In the genomic region with DNA sequence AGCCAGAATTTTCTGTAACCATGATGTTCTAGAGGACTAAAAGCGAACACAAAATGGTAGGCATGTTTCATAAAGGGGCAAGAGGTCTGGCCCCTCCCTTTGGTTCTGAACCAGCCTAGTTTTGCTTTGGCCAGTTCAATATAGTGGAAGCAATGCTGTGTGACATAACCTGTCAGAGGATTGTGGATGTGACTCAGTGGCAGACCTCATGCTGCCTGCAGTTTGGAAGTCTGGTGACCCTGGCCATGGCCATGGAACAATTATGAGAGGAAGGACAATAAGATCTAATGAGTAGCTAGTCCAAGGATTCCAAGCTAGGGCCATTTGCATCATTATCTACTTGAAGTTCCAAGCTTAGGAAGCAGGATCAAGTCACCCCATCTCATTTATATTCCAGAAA, we compare ENCODE assay signal across 12 mouse cellular contexts. TPM values are rescaled to one million over a fixed set of nuclear protein-coding genes. Genes with fewer than 3 reads are reported as not detected.
DNase-seq lines count a peak whose midpoint lies in the region; ATAC-seq and TF ChIP-seq lines count a peak whose summit lies in the region.
"Had no signal": no experiment of that assay in that cellular context is flagged by ENCODE, and none has a peak within 500 bp of the region (broad histone marks: within the 10 kb centered on the region; RNA-seq: fewer than 3 reads in every experiment).

No protein-coding gene starts in this region.

- no peak for DNase-seq in forebrain, embryonic 10.5 days (ENCODE audit: extremely low spot score, low spot score)
- no peak for DNase-seq in midbrain, postnatal 0 days (ENCODE audit: low spot score)
- DNase-seq in kidney, postnatal 25 days: no peak

- no peak for TF ChIP-seq CTCF in midbrain, postnatal 0 days (IDR thresholded peaks at IDR 0.05)

- H3K4me2 ChIP-seq in forebrain, embryonic 13.5 days: no peak overlapping the region
- no peak overlapping the region for H3K4me2 ChIP-seq in midbrain, embryonic 12.5 days (replicated peaks)
- H3K4me2 ChIP-seq in midbrain, postnatal 0 days (ENCODE audit: low read depth, low read length, poor library complexity, severe bottlenecking): no peak overlapping the region
- no peak overlapping the region for H3K4me2 ChIP-seq in hindbrain, embryonic 12.5 days (replicated peaks)
- no peak overlapping the region for H3K4me2 ChIP-seq in midbrain, embryonic 16.5 days (ENCODE audit: low read length)
- H3K4me2 ChIP-seq: embryonic facial prominence, embryonic 15.5 days; hindbrain, embryonic 15.5 days; liver, embryonic 15.5 days had no signal

- H3K4me3 ChIP-seq in forebrain, embryonic 13.5 days: no peak overlapping the region
- H3K4me3 ChIP-seq in forebrain, embryonic 10.5 days: no peak overlapping the region
- no peak overlapping the region for H3K4me3 ChIP-seq in midbrain, embryonic 12.5 days
- no peak overlapping the region for H3K4me3 ChIP-seq in midbrain, postnatal 0 days (ENCODE audit: low read depth, low read length)
- H3K4me3 ChIP-seq in hindbrain, embryonic 12.5 days: no peak overlapping the region
- H3K4me3 ChIP-seq in midbrain, embryonic 16.5 days (ENCODE audit: low read depth, low read length): no peak overlapping the region
- H3K4me3 ChIP-seq: embryonic facial prominence, embryonic 15.5 days; heart, adult 2 months; hindbrain, embryonic 15.5 days; liver, embryonic 15.5 days had no signal

- no peak overlapping the region for H3K9ac ChIP-seq in forebrain, embryonic 13.5 days
- no peak overlapping the region for H3K9ac ChIP-seq in midbrain, embryonic 12.5 days (replicated peaks)
- no peak overlapping the region for H3K9ac ChIP-seq in midbrain, postnatal 0 days (replicated peaks; ENCODE audit: low read length, poor library complexity, severe bottlenecking)
- H3K9ac ChIP-seq in hindbrain, embryonic 12.5 days: no peak overlapping the region
- H3K9ac ChIP-seq in midbrain, embryonic 16.5 days (ENCODE audit: low read depth, low read length): no peak overlapping the region
- H3K9ac ChIP-seq: embryonic facial prominence, embryonic 15.5 days; hindbrain, embryonic 15.5 days; liver, embryonic 15.5 days had no signal

- WGBS in forebrain, embryonic 13.5 days: 93% methylated on average over 1 of the region's 1 CpGs
- 97% methylated on average over 1 of the region's 1 CpGs for WGBS in forebrain, embryonic 10.5 days
- WGBS in midbrain, embryonic 12.5 days: 97% methylated on average over 1 of the region's 1 CpGs
- 100% methylated on average over 1 of the region's 1 CpGs for WGBS in midbrain, postnatal 0 days
- WGBS in hindbrain, embryonic 12.5 days: 93% methylated on average over 1 of the region's 1 CpGs
- 90% methylated on average over 1 of the region's 1 CpGs for WGBS in midbrain, embryonic 16.5 days

- peaks cover 27% of the 10 kb centered on the region for H3K36me3 ChIP-seq in forebrain, embryonic 13.5 days (ENCODE audit: poor library complexity, severe bottlenecking)
- peaks cover 52% of the 10 kb centered on the region for H3K36me3 ChIP-seq in forebrain, embryonic 10.5 days (replicated peaks)
- H3K36me3 ChIP-seq in midbrain, embryonic 12.5 days: peaks cover 24% of the 10 kb centered on the region
- 0 out of 2 replicates have a peak, but pooled peaks cover 3% of the 10 kb centered on the region for H3K36me3 ChIP-seq in midbrain, postnatal 0 days (ENCODE audit: insufficient read depth, low read length)
- peaks cover 23% of the 10 kb centered on the region for H3K36me3 ChIP-seq in hindbrain, embryonic 12.5 days
- H3K36me3 ChIP-seq in midbrain, embryonic 16.5 days (ENCODE audit: control insufficient read depth, insufficient read depth, low read length): peaks cover 3% of the 10 kb centered on the region; the same call in 1 of the 2 replicates

- no peaks in the 10 kb centered on the region for H3K9me3 ChIP-seq in forebrain, embryonic 13.5 days (replicated peaks)
- no peaks in the 10 kb centered on the region for H3K9me3 ChIP-seq in forebrain, embryonic 10.5 days
- no peaks in the 10 kb centered on the region for H3K9me3 ChIP-seq in midbrain, embryonic 12.5 days
- H3K9me3 ChIP-seq in midbrain, postnatal 0 days (ENCODE audit: low read length): no peaks in the 10 kb centered on the region
- H3K9me3 ChIP-seq in hindbrain, embryonic 12.5 days (replicated peaks): no peaks in the 10 kb centered on the region
- H3K9me3 ChIP-seq in midbrain, embryonic 16.5 days (replicated peaks; ENCODE audit: control insufficient read depth, low read length, poor library complexity, severe bottlenecking): no peaks in the 10 kb centered on the region
- H3K9me3 ChIP-seq: embryonic facial prominence, embryonic 15.5 days; hindbrain, embryonic 15.5 days; liver, embryonic 15.5 days had no signal

- H3K27ac ChIP-seq in forebrain, embryonic 13.5 days: peak overlapping the region; percentile 40; the same call in 1 of the 2 replicates
- no peak overlapping the region for H3K27ac ChIP-seq in forebrain, embryonic 10.5 days
- 0 out of 2 replicates have a peak overlapping the region, but pooled peaks have one; percentile 35 for H3K27ac ChIP-seq in midbrain, embryonic 12.5 days (replicated peaks)
- H3K27ac ChIP-seq in midbrain, postnatal 0 days (ENCODE audit: low read depth, low read length): no peak overlapping the region
- H3K27ac ChIP-seq in hindbrain, embryonic 12.5 days: 0 out of 2 replicates have a peak overlapping the region, but pooled peaks have one; percentile 30
- H3K27ac ChIP-seq in midbrain, embryonic 16.5 days (ENCODE audit: low read length): peak overlapping the region; percentile 55; the same call in 1 of the 2 replicates
- H3K27ac ChIP-seq: embryonic facial prominence, embryonic 15.5 days; heart, adult 2 months; hindbrain, embryonic 15.5 days had no signal

- ATAC-seq in forebrain, embryonic 13.5 days: no peak
- ATAC-seq in midbrain, embryonic 12.5 days (ENCODE audit: low FRiP score, low read depth): peak; percentile 13; the same call in 1 of the 2 replicates
- no peak for ATAC-seq in midbrain, postnatal 0 days (ENCODE audit: low FRiP score)
- peak; percentile 18; the same call in 1 of the 2 replicates for ATAC-seq in hindbrain, embryonic 12.5 days (ENCODE audit: low FRiP score)
- peak; percentile 10; the same call in 1 of the 2 replicates for ATAC-seq in midbrain, embryonic 16.5 days

- no peaks in the 10 kb centered on the region for H3K27me3 ChIP-seq in forebrain, embryonic 13.5 days
- no peaks in the 10 kb centered on the region for H3K27me3 ChIP-seq in forebrain, embryonic 10.5 days (ENCODE audit: poor library complexity, severe bottlenecking)
- H3K27me3 ChIP-seq in midbrain, embryonic 12.5 days: no peaks in the 10 kb centered on the region
- no peaks in the 10 kb centered on the region for H3K27me3 ChIP-seq in midbrain, postnatal 0 days (ENCODE audit: insufficient read depth, low read length)
- no peaks in the 10 kb centered on the region for H3K27me3 ChIP-seq in hindbrain, embryonic 12.5 days
- H3K27me3 ChIP-seq in midbrain, embryonic 16.5 days (ENCODE audit: control insufficient read depth, insufficient read depth, low read depth, low read length): no peaks in the 10 kb centered on the region
- H3K27me3 ChIP-seq: embryonic facial prominence, embryonic 15.5 days; hindbrain, embryonic 15.5 days; liver, embryonic 15.5 days had no signal

- peaks cover 21% of the 10 kb centered on the region for H3K4me1 ChIP-seq in forebrain, embryonic 13.5 days
- H3K4me1 ChIP-seq in forebrain, embryonic 10.5 days: peaks cover 18% of the 10 kb centered on the region
- peaks cover 10% of the 10 kb centered on the region for H3K4me1 ChIP-seq in midbrain, embryonic 12.5 days
- H3K4me1 ChIP-seq in midbrain, postnatal 0 days (ENCODE audit: insufficient read depth, low read length): peaks cover 11% of the 10 kb centered on the region; the same call in 1 of the 2 replicates
- peaks cover 11% of the 10 kb centered on the region for H3K4me1 ChIP-seq in hindbrain, embryonic 12.5 days
- H3K4me1 ChIP-seq in midbrain, embryonic 16.5 days (ENCODE audit: control insufficient read depth, insufficient read depth, low read length): peaks cover 15% of the 10 kb centered on the region

RNA-seq across cellular contexts. Expression of a gene that starts 4.8 kb away (rescaled TPM):
- 119 and 129 TPM in 2 replicates for polyA plus RNA-seq in forebrain, embryonic 13.5 days (2015; fragmentation: Nextera tagmentation; extraction: Ambion mirVana)
- polyA plus RNA-seq in forebrain, embryonic 10.5 days (2016; fragmentation: Nextera tagmentation; extraction: Ambion mirVana): 147 and 151 TPM in 2 replicates
- 128 and 133 TPM in 2 replicates for polyA plus RNA-seq in midbrain, embryonic 12.5 days (2016; fragmentation: Nextera tagmentation; extraction: Ambion mirVana)
- 117 and 137 TPM in 2 replicates for total RNA-seq in midbrain, postnatal 0 days (2014; rRNA removed)
- polyA plus RNA-seq in midbrain, postnatal 0 days (2015; fragmentation: Nextera tagmentation; extraction: Ambion mirVana): 128 and 134 TPM in 2 replicates
- polyA plus RNA-seq in hindbrain, embryonic 12.5 days (2016; fragmentation: Nextera tagmentation; extraction: Ambion mirVana): 124 and 133 TPM in 2 replicates
- 137 and 143 TPM in 2 replicates for polyA plus RNA-seq in midbrain, embryonic 16.5 days (2015; fragmentation: Nextera tagmentation; extraction: Ambion mirVana)

RNA-seq across cellular contexts. Expression of a gene that starts 4.9 kb away (rescaled TPM):
- 499 and 537 TPM in 2 replicates for polyA plus RNA-seq in forebrain, embryonic 13.5 days (2015; fragmentation: Nextera tagmentation; extraction: Ambion mirVana)
- polyA plus RNA-seq in forebrain, embryonic 10.5 days (2016; fragmentation: Nextera tagmentation; extraction: Ambion mirVana): 642 and 649 TPM in 2 replicates
- 359 and 380 TPM in 2 replicates for polyA plus RNA-seq in midbrain, embryonic 12.5 days (2016; fragmentation: Nextera tagmentation; extraction: Ambion mirVana)
- 617 and 653 TPM in 2 replicates for total RNA-seq in midbrain, postnatal 0 days (2014; rRNA removed)
- polyA plus RNA-seq in midbrain, postnatal 0 days (2015; fragmentation: Nextera tagmentation; extraction: Ambion mirVana): 449 and 480 TPM in 2 replicates
- polyA plus RNA-seq in hindbrain, embryonic 12.5 days (2016; fragmentation: Nextera tagmentation; extraction: Ambion mirVana): 351 and 383 TPM in 2 replicates
- 433 and 447 TPM in 2 replicates for polyA plus RNA-seq in midbrain, embryonic 16.5 days (2015; fragmentation: Nextera tagmentation; extraction: Ambion mirVana)

RNA-seq across cellular contexts. Expression of a gene that starts 32.9 kb away (rescaled TPM):
- polyA plus RNA-seq in forebrain, embryonic 13.5 days (2015; fragmentation: Nextera tagmentation; extraction: Ambion mirVana): 0.14 and 0.48 TPM in 2 replicates
- polyA plus RNA-seq in forebrain, embryonic 10.5 days (2016; fragmentation: Nextera tagmentation; extraction: Ambion mirVana): 0.26 and 0.33 TPM in 2 replicates
- polyA plus RNA-seq in midbrain, embryonic 12.5 days (2016; fragmentation: Nextera tagmentation; extraction: Ambion mirVana): 0.15 and 0.20 TPM in 2 replicates
- total RNA-seq in midbrain, postnatal 0 days (2014; rRNA removed): 0.16 and 1.2 TPM in 2 replicates
- 1.2 TPM in 2 replicates for polyA plus RNA-seq in midbrain, postnatal 0 days (2015; fragmentation: Nextera tagmentation; extraction: Ambion mirVana)
- 0.20 and 0.21 TPM in 2 replicates for polyA plus RNA-seq in hindbrain, embryonic 12.5 days (2016; fragmentation: Nextera tagmentation; extraction: Ambion mirVana)
- 0.88 and 1.1 TPM in 2 replicates for polyA plus RNA-seq in midbrain, embryonic 16.5 days (2015; fragmentation: Nextera tagmentation; extraction: Ambion mirVana)
- total RNA-seq: megakaryocyte, adult 5-6 weeks had no signal

Comparison
In these comparisons a context has a peak if more than half of its experiments do, and no peak if none do; other contexts are left out.
1. ATAC-seq: peak in midbrain, embryonic 12.5 days (single experiment), hindbrain, embryonic 12.5 days (single experiment) and midbrain, embryonic 16.5 days (single experiment); none in forebrain, embryonic 13.5 days (single experiment) and midbrain, postnatal 0 days (single experiment).
2. H3K27ac ChIP-seq: peak in forebrain, embryonic 13.5 days (single experiment), midbrain, embryonic 12.5 days (single experiment), hindbrain, embryonic 12.5 days (single experiment) and midbrain, embryonic 16.5 days (single experiment); none in forebrain, embryonic 10.5 days (single experiment) and midbrain, postnatal 0 days (single experiment).